In genomic region chr8:105311718-105312117, GRCm38 (mm10) we compare ENCODE assay signal across 18 mouse cellular contexts. TPM values are rescaled to one million over a fixed set of nuclear protein-coding genes. Genes with fewer than 3 reads are reported as not detected.
A peak's percentile ranks its signal among the peaks of the same experiment; 100 is the strongest.
DNase-seq lines count a peak whose midpoint lies in the region; ATAC-seq and TF ChIP-seq lines count a peak whose summit lies in the region.
"Had no signal": no experiment of that assay in that cellular context is flagged by ENCODE, and none has a peak within 500 bp of the region (broad histone marks: within the 10 kb centered on the region; RNA-seq: fewer than 3 reads in every experiment).

No protein-coding gene starts in this region.

- ATAC-seq in forebrain, postnatal 0 days: 0 out of 2 replicates have a peak, but pooled peaks have one; percentile 16
- ATAC-seq in forebrain, embryonic 14.5 days: no peak
- no peak for ATAC-seq in megakaryocyte, adult 5-6 weeks (ENCODE audit: poor library complexity, severe bottlenecking)
- peak; percentile 68 for ATAC-seq in liver, embryonic 12.5 days
- ATAC-seq in megakaryocyte progenitor cell, adult 5-6 weeks (replicated peaks; ENCODE audit: poor library complexity): peak; percentile 72
- ATAC-seq: lung, postnatal 0 days had no signal

- H3K27me3 ChIP-seq in forebrain, postnatal 0 days (ENCODE audit: insufficient read depth, low read length): no peaks in the 10 kb centered on the region
- no peaks in the 10 kb centered on the region for H3K27me3 ChIP-seq in forebrain, embryonic 14.5 days (replicated peaks; ENCODE audit: control insufficient read depth, insufficient read depth, low read length)
- no peaks in the 10 kb centered on the region for H3K27me3 ChIP-seq in megakaryocyte, embryonic 14.5 days (replicated peaks)
- H3K27me3 ChIP-seq in liver, embryonic 12.5 days (replicated peaks): no peaks in the 10 kb centered on the region
- H3K27me3 ChIP-seq: hindbrain, embryonic 15.5 days had no signal

- WGBS in forebrain, postnatal 0 days: 89% methylated on average over 1 of the region's 1 CpGs
- 83% methylated on average over 1 of the region's 1 CpGs for WGBS in forebrain, embryonic 14.5 days
- 13% methylated on average over 1 of the region's 1 CpGs for WGBS in liver, embryonic 12.5 days (ENCODE audit: insufficient replicate concordance)

- no peak overlapping the region for H3K27ac ChIP-seq in forebrain, postnatal 0 days (ENCODE audit: low read depth, low read length)
- H3K27ac ChIP-seq in forebrain, embryonic 14.5 days (ENCODE audit: low read depth, low read length): no peak overlapping the region
- peak overlapping the region; percentile 79 for H3K27ac ChIP-seq in liver, embryonic 12.5 days
- H3K27ac ChIP-seq: embryonic facial prominence, embryonic 10.5 days; forebrain, embryonic 10.5 days; hindbrain, embryonic 15.5 days had no signal

- no peak overlapping the region for H3K4me2 ChIP-seq in forebrain, postnatal 0 days (ENCODE audit: low read depth)
- H3K4me2 ChIP-seq in forebrain, embryonic 14.5 days (ENCODE audit: low read length): no peak overlapping the region
- H3K4me2 ChIP-seq in liver, embryonic 12.5 days: 0 out of 2 replicates have a peak overlapping the region, but pooled peaks have one; percentile 59
- H3K4me2 ChIP-seq: heart, embryonic 11.5 days; hindbrain, embryonic 15.5 days had no signal

- peaks cover 76% of the 10 kb centered on the region for H3K36me3 ChIP-seq in forebrain, postnatal 0 days (ENCODE audit: insufficient read depth)
- H3K36me3 ChIP-seq in forebrain, embryonic 14.5 days (ENCODE audit: control insufficient read depth, insufficient read depth, low read length): peaks cover 79% of the 10 kb centered on the region
- H3K36me3 ChIP-seq in megakaryocyte, embryonic 14.5 days (replicated peaks; ENCODE audit: low read length): peaks cover 99% of the 10 kb centered on the region
- peaks cover 100% of the 10 kb centered on the region for H3K36me3 ChIP-seq in liver, embryonic 12.5 days

- H3K9ac ChIP-seq in forebrain, postnatal 0 days: no peak overlapping the region
- no peak overlapping the region for H3K9ac ChIP-seq in forebrain, embryonic 14.5 days (ENCODE audit: low read length)
- 0 out of 2 replicates have a peak overlapping the region, but pooled peaks have one; percentile 60 for H3K9ac ChIP-seq in liver, embryonic 12.5 days
- H3K9ac ChIP-seq: hindbrain, embryonic 15.5 days had no signal

- DNase-seq in forebrain, postnatal 0 days: no peak
- no peak for DNase-seq in forebrain, embryonic 14.5 days (ENCODE audit: low spot score)
- no peak for DNase-seq in thymus, postnatal 25 days
- no peak for DNase-seq in testis, postnatal 14 days (ENCODE audit: low spot score)
- DNase-seq: adrenal gland, postnatal 14 days; cerebellum, adult 9-10 months; kidney, adult 11 months; left cerebral cortex, postnatal 4 days; thymus, postnatal 14 days had no signal

- no peaks in the 10 kb centered on the region for H3K9me3 ChIP-seq in forebrain, postnatal 0 days (ENCODE audit: low read length)
- H3K9me3 ChIP-seq in forebrain, embryonic 14.5 days (replicated peaks; ENCODE audit: control insufficient read depth, low read length): no peaks in the 10 kb centered on the region
- H3K9me3 ChIP-seq in megakaryocyte, embryonic 14.5 days: no peaks in the 10 kb centered on the region
- no peaks in the 10 kb centered on the region for H3K9me3 ChIP-seq in liver, embryonic 12.5 days (replicated peaks)
- H3K9me3 ChIP-seq: embryonic facial prominence, embryonic 10.5 days; forebrain, embryonic 10.5 days; hindbrain, embryonic 15.5 days had no signal

- no peak overlapping the region for H3K4me3 ChIP-seq in forebrain, postnatal 0 days (ENCODE audit: low read depth, low read length)
- no peak overlapping the region for H3K4me3 ChIP-seq in forebrain, embryonic 14.5 days (ENCODE audit: low read depth, low read length)
- H3K4me3 ChIP-seq in megakaryocyte, embryonic 14.5 days (replicated peaks): peak overlapping the region; percentile 9
- no peak overlapping the region for H3K4me3 ChIP-seq in liver, embryonic 12.5 days
- H3K4me3 ChIP-seq: embryonic facial prominence, embryonic 10.5 days; forebrain, embryonic 10.5 days; hindbrain, embryonic 15.5 days had no signal

- 0 out of 2 replicates have a peak, but pooled peaks have one; percentile 28 for TF ChIP-seq CTCF in forebrain, postnatal 0 days (IDR thresholded peaks at IDR 0.05; ENCODE audit: low read depth)

- no peaks in the 10 kb centered on the region for H3K4me1 ChIP-seq in forebrain, postnatal 0 days (ENCODE audit: insufficient read depth)
- H3K4me1 ChIP-seq in forebrain, embryonic 14.5 days (ENCODE audit: control insufficient read depth, insufficient read depth, low read length): no peaks in the 10 kb centered on the region
- peaks cover 95% of the 10 kb centered on the region for H3K4me1 ChIP-seq in megakaryocyte, embryonic 14.5 days
- H3K4me1 ChIP-seq in liver, embryonic 12.5 days: peaks cover 52% of the 10 kb centered on the region
- H3K4me1 ChIP-seq: hindbrain, embryonic 15.5 days had no signal

RNA-seq across cellular contexts. Expression of gene Elmo3, which starts 6.3 kb away (rescaled TPM):
- total RNA-seq in forebrain, postnatal 0 days (2014; rRNA removed): 0.86 and 0.92 TPM in 2 replicates
- polyA plus RNA-seq in forebrain, postnatal 0 days (2015; fragmentation: Nextera tagmentation; extraction: Ambion mirVana): 0.54 and 1.1 TPM in 2 replicates
- 0.70 and 0.82 TPM in 2 replicates for polyA plus RNA-seq in forebrain, embryonic 14.5 days (2014; fragmentation: Nextera tagmentation; extraction: Ambion mirVana)
- 0.63 TPM in 1 of 2 replicates, not detected in the other for polyA plus RNA-seq in megakaryocyte, embryonic 14.5 days (2012; ENCODE audit: insufficient read depth, low replicate concordance)
- 0.46 and 0.58 TPM in 2 replicates for total RNA-seq in megakaryocyte, adult 5-6 weeks (2015)
- 0.20 and 0.51 TPM in 2 replicates for total RNA-seq in megakaryocyte, adult 5-6 weeks (2017)
- polyA plus RNA-seq in liver, embryonic 12.5 days (2016; fragmentation: Nextera tagmentation; extraction: Ambion mirVana): 2.7 and 3.0 TPM in 2 replicates
- 0.49 and 0.71 TPM in 2 replicates for total RNA-seq in megakaryocyte progenitor cell, adult 5-6 weeks (2015)
- total RNA-seq in megakaryocyte progenitor cell, adult 5-6 weeks (2017): 0.33 and 0.88 TPM in 2 replicates

RNA-seq across cellular contexts. Expression of gene E2f4, which starts 14.3 kb away (rescaled TPM):
- total RNA-seq in forebrain, postnatal 0 days (2014; rRNA removed): 26.2 and 36.7 TPM in 2 replicates
- polyA plus RNA-seq in forebrain, postnatal 0 days (2015; fragmentation: Nextera tagmentation; extraction: Ambion mirVana): 30.6 and 31.6 TPM in 2 replicates
- 50.8 and 51.9 TPM in 2 replicates for polyA plus RNA-seq in forebrain, embryonic 14.5 days (2014; fragmentation: Nextera tagmentation; extraction: Ambion mirVana)
- 39.4 and 41.2 TPM in 2 replicates for polyA plus RNA-seq in megakaryocyte, embryonic 14.5 days (2012; ENCODE audit: insufficient read depth, low replicate concordance)
- total RNA-seq in megakaryocyte, adult 5-6 weeks (2015): 75.8 and 76.8 TPM in 2 replicates
- total RNA-seq in megakaryocyte, adult 5-6 weeks (2017): 26.9 and 33.7 TPM in 2 replicates
- polyA plus RNA-seq in liver, embryonic 12.5 days (2016; fragmentation: Nextera tagmentation; extraction: Ambion mirVana): 239 TPM in 2 replicates
- 121 and 126 TPM in 2 replicates for total RNA-seq in megakaryocyte progenitor cell, adult 5-6 weeks (2015)
- total RNA-seq in megakaryocyte progenitor cell, adult 5-6 weeks (2017): 47.0 and 53.6 TPM in 2 replicates

RNA-seq across cellular contexts. Expression of gene Lrrc29, which starts 14.4 kb away (rescaled TPM):
- 1.6 and 3.0 TPM in 2 replicates for total RNA-seq in forebrain, postnatal 0 days (2014; rRNA removed)
- 1.8 and 2.1 TPM in 2 replicates for polyA plus RNA-seq in forebrain, postnatal 0 days (2015; fragmentation: Nextera tagmentation; extraction: Ambion mirVana)
- 0.67 and 0.93 TPM in 2 replicates for polyA plus RNA-seq in forebrain, embryonic 14.5 days (2014; fragmentation: Nextera tagmentation; extraction: Ambion mirVana)
- polyA plus RNA-seq in megakaryocyte, embryonic 14.5 days (2012; ENCODE audit: insufficient read depth, low replicate concordance): 13.0 and 15.5 TPM in 2 replicates
- total RNA-seq in megakaryocyte, adult 5-6 weeks (2015): 0.89 and 1.8 TPM in 2 replicates
- 1.7 and 3.1 TPM in 2 replicates for total RNA-seq in megakaryocyte, adult 5-6 weeks (2017)
- 9.9 and 10.0 TPM in 2 replicates for polyA plus RNA-seq in liver, embryonic 12.5 days (2016; fragmentation: Nextera tagmentation; extraction: Ambion mirVana)
- 1.2 and 2.0 TPM in 2 replicates for total RNA-seq in megakaryocyte progenitor cell, adult 5-6 weeks (2015)
- total RNA-seq in megakaryocyte progenitor cell, adult 5-6 weeks (2017): 1.3 and 2.9 TPM in 2 replicates

RNA-seq across cellular contexts. Expression of gene Tmem208, which starts 14.4 kb away (rescaled TPM):
- 76.4 and 109 TPM in 2 replicates for total RNA-seq in forebrain, postnatal 0 days (2014; rRNA removed)
- polyA plus RNA-seq in forebrain, postnatal 0 days (2015; fragmentation: Nextera tagmentation; extraction: Ambion mirVana): 126 and 140 TPM in 2 replicates
- polyA plus RNA-seq in forebrain, embryonic 14.5 days (2014; fragmentation: Nextera tagmentation; extraction: Ambion mirVana): 130 and 141 TPM in 2 replicates
- 61.6 and 71.6 TPM in 2 replicates for polyA plus RNA-seq in megakaryocyte, embryonic 14.5 days (2012; ENCODE audit: insufficient read depth, low replicate concordance)
- total RNA-seq in megakaryocyte, adult 5-6 weeks (2015): 65.7 and 72.3 TPM in 2 replicates
- 33.0 and 40.9 TPM in 2 replicates for total RNA-seq in megakaryocyte, adult 5-6 weeks (2017)
- 106 and 109 TPM in 2 replicates for polyA plus RNA-seq in liver, embryonic 12.5 days (2016; fragmentation: Nextera tagmentation; extraction: Ambion mirVana)
- 70.7 and 84.0 TPM in 2 replicates for total RNA-seq in megakaryocyte progenitor cell, adult 5-6 weeks (2015)
- total RNA-seq in megakaryocyte progenitor cell, adult 5-6 weeks (2017): 41.0 and 50.3 TPM in 2 replicates

RNA-seq across cellular contexts. Expression of gene Exoc3l, which starts 15.8 kb away (rescaled TPM):
- total RNA-seq in forebrain, postnatal 0 days (2014; rRNA removed): 1.8 and 2.7 TPM in 2 replicates
- 7.0 and 7.5 TPM in 2 replicates for polyA plus RNA-seq in forebrain, postnatal 0 days (2015; fragmentation: Nextera tagmentation; extraction: Ambion mirVana)
- polyA plus RNA-seq in forebrain, embryonic 14.5 days (2014; fragmentation: Nextera tagmentation; extraction: Ambion mirVana): 8.3 and 8.8 TPM in 2 replicates
- 76.3 and 141 TPM in 2 replicates for polyA plus RNA-seq in megakaryocyte, embryonic 14.5 days (2012; ENCODE audit: insufficient read depth, low replicate concordance)
- 0.09 and 0.25 TPM in 2 replicates for total RNA-seq in megakaryocyte, adult 5-6 weeks (2015)
- total RNA-seq in megakaryocyte, adult 5-6 weeks (2017): 0.26 TPM in 1 of 2 replicates, not detected in the other
- polyA plus RNA-seq in liver, embryonic 12.5 days (2016; fragmentation: Nextera tagmentation; extraction: Ambion mirVana): 11.9 and 13.8 TPM in 2 replicates
- 0.52 and 0.61 TPM in 2 replicates for total RNA-seq in megakaryocyte progenitor cell, adult 5-6 weeks (2015)
- 0.20 and 1.6 TPM in 2 replicates for total RNA-seq in megakaryocyte progenitor cell, adult 5-6 weeks (2017)

Comparison
In these comparisons a context has a peak if more than half of its experiments do, and no peak if none do; other contexts are left out.
1. ATAC-seq: peak in forebrain, postnatal 0 days (single experiment), liver, embryonic 12.5 days (single experiment) and megakaryocyte progenitor cell, adult 5-6 weeks (single experiment); none in forebrain, embryonic 14.5 days (single experiment) and megakaryocyte, adult 5-6 weeks (single experiment).